Mouse (Mus musculus): ENCODE measurements around the gene Cdc42se1.

GRCm38 (mm10) chr3:95181841-95182240 lies 46.7 kb upstream of the Cdc42se1 start:
- no peak for TF ChIP-seq MAFK (IDR thresholded peaks at IDR 0.05; ENCODE audit: insufficient replicate concordance, low read length)
- no peak for TF ChIP-seq CTCF (conservative IDR thresholded peaks at IDR 0.05 in 1 of 2, IDR thresholded peaks at IDR 0.05 in 1 of 2; ENCODE audit: low read depth in 2 of 2, low read length in 2 of 2)
- TF ChIP-seq USF2 (conservative IDR thresholded peaks at IDR 0.05; ENCODE audit: low read depth, low read length): no peak
- TF ChIP-seq POLR2A (IDR thresholded peaks at IDR 0.05; ENCODE audit: low read depth, low read length): no peak
- no peak for TF ChIP-seq EP300 (IDR thresholded peaks at IDR 0.05; ENCODE audit: low read length)
- TF ChIP-seq GABPA (IDR thresholded peaks at IDR 0.05; ENCODE audit: insufficient replicate concordance, low read depth, low read length): no peak
- no peak for TF ChIP-seq NRF1 (IDR thresholded peaks at IDR 0.05; ENCODE audit: low read depth, low read length)
- no peak for TF ChIP-seq USF1 (IDR thresholded peaks at IDR 0.05; ENCODE audit: low read depth, low read length)
- no peak for TF ChIP-seq MYC (IDR thresholded peaks at IDR 0.05; ENCODE audit: low read depth, low read length)
- no peak for TF ChIP-seq ELF1 (IDR thresholded peaks at IDR 0.05; ENCODE audit: low read depth, low read length)
- TF ChIP-seq E2F4 (IDR thresholded peaks at IDR 0.05; ENCODE audit: insufficient replicate concordance, low read depth, low read length): no peak
- no peak for TF ChIP-seq ZNF384 (IDR thresholded peaks at IDR 0.05; ENCODE audit: low read depth, low read length)
